Mouse (Mus musculus) kidney, postnatal 36 days (tissue): ENCODE results near the gene Mical1.

Source experiments
- DNase-seq, 2 experiments: peaks; one replicate each; pipeline ENCODE4 v3.0.0; 2021 to 2022; ENCODE audit warnings: mixed read lengths in 2 of 2

Gene Mical1

DNA sequence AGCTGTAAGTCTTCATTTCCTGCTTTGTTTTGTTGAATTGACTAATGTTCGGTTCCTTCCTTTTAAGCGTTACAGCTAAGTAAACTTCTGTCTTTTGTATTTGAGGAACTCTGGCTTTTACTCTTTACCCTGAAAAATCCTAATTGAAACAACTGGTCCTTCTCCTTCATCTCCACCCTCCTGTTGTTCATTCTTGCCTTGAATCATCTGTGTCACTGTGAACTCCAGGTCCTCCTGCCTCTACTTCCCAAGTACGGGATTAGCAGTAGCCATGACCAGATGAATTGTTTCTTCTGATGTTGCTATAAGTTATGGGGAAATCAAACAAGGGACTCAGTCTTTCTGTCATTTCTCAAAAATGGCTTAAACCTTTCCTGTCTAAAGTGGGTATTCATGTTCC, 47.3 kb downstream of the Mical1 start:
- no peak for DNase-seq

DNA sequence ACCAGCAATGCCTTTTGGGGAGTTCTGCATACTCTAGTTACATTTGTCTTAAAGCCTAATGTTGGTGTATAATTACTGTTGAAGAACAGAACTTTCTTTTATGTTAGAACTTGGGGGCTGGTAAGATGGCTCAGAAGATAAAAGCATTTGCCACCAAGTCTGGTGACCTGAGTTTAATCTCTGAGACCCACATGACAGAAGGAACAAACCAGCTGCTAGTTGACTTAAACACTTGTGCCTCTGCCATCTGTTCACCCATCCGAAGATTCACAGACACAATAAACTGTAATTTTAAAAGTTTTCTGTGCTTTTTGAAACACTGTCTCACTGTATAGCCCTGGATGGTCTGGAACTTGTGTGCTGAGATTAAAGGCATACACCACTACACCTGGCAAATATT, 49.6 kb downstream of the Mical1 start:
- no peak for DNase-seq

GRCm38 (mm10) chr10:41529972-41530371, 53.9 kb downstream of the Mical1 start:
- DNase-seq, result no peak

DNA sequence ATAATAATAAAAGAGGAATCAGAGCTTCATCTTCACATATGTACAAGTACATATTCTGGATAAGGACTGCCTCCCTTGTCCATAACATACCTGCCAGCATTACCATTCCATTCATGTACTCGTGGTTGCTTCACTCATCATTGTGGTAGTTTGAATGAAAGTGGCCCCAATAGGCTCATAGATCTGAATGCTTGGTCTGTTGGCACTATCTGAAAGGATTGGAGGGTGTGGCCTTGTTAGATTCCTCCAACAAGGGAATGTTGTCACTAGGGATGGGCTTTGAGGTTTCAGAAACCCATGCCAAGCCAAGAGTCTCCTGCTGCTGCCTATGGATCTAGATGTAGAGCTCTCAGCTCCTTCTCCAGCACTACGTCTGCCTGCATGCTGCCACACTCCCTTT, 59.9 kb downstream of the Mical1 start:
- DNase-seq, result no peak
